Mouse (Mus musculus) gastrocnemius, adult 8-10 months (tissue): ENCODE results near the gene Ndufa8. TPM values are rescaled to one million over a fixed set of nuclear protein-coding genes. Genes with fewer than 3 reads are reported as not detected.

Source experiments
- total RNA-seq, 4 experiments: library from RNA; stranded (reverse); gene quantifications; 2 replicates each; pipeline ENCODE4 v1.2.4; 2022

Ndufa8 gene
- total RNA-seq, 4 experiments from 2014 or later: 299 to 345 (median 329) TPM

Other genes starting within 250 kb of the Ndufa8 start
- 1 to 10 TPM; 2.0 to 3.2 (median 2.5) TPM for gene Ttll11, start 69.5 kb downstream of the Ndufa8 start, total RNA-seq
- not detected for gene Morn5, start 52 bp upstream of the Ndufa8 start, total RNA-seq
- gene Lhx6, start 56.0 kb upstream of the Ndufa8 start, total RNA-seq: 1 to 10 TPM; 1.2 to 1.5 (median 1.4) TPM
- 10 to 100 TPM; 16.5 to 19.6 (median 17.5) TPM for gene Mrrf, start 87.0 kb upstream of the Ndufa8 start, total RNA-seq
- 10 to 100 TPM; 29.7 to 36.4 (median 32.2) TPM for gene Rbm18, start 87.4 kb upstream of the Ndufa8 start, total RNA-seq
- 1 to 10 TPM; 2.1 to 5.4 (median 2.4) TPM for gene Ptgs1, start 181.0 kb upstream of the Ndufa8 start, total RNA-seq